24 mouse cellular contexts compared by ENCODE assay signal in genomic region chr15:32676446-32676845, GRCm38 (mm10).
A peak's percentile ranks its signal among the peaks of the same experiment; 100 is the strongest.
DNase-seq lines count a peak whose midpoint lies in the region; ATAC-seq and TF ChIP-seq lines count a peak whose summit lies in the region.
"Had no signal": no experiment of that assay in that cellular context is flagged by ENCODE, and none has a peak within 500 bp of the region (broad histone marks: within the 10 kb centered on the region; RNA-seq: fewer than 3 reads in every experiment).

No protein-coding gene starts in this region.

- no peak overlapping the region for H3K9ac ChIP-seq in embryonic facial prominence, embryonic 14.5 days (ENCODE audit: low read depth, low read length)
- no peak overlapping the region for H3K9ac ChIP-seq in lung, embryonic 14.5 days
- H3K9ac ChIP-seq: embryonic facial prominence, embryonic 12.5 days; forebrain, embryonic 15.5 days; hindbrain, embryonic 13.5 days; limb, embryonic 12.5 days; midbrain, embryonic 13.5 days; stomach, embryonic 15.5 days had no signal

- no peak for TF ChIP-seq CTCF in lung, embryonic 14.5 days (IDR thresholded peaks at IDR 0.05; ENCODE audit: low read depth)

- H3K27me3 ChIP-seq in embryonic facial prominence, embryonic 14.5 days (replicated peaks; ENCODE audit: control insufficient read depth, insufficient read depth, low read length), result no peaks in the 10 kb centered on the region
- no peaks in the 10 kb centered on the region for H3K27me3 ChIP-seq in embryonic facial prominence, embryonic 10.5 days (replicated peaks; ENCODE audit: low read depth, poor library complexity, severe bottlenecking)
- H3K27me3 ChIP-seq in heart, embryonic 10.5 days (ENCODE audit: insufficient read depth, poor library complexity, severe bottlenecking), result no peaks in the 10 kb centered on the region
- no peaks in the 10 kb centered on the region for H3K27me3 ChIP-seq in lung, embryonic 14.5 days (ENCODE audit: insufficient read depth, low read length)
- H3K27me3 ChIP-seq: embryonic facial prominence, embryonic 12.5 days; forebrain, embryonic 15.5 days; hindbrain, embryonic 13.5 days; limb, embryonic 12.5 days; megakaryocyte, embryonic 14.5 days; midbrain, embryonic 13.5 days; stomach, embryonic 15.5 days had no signal

- no peak overlapping the region for H3K27ac ChIP-seq in embryonic facial prominence, embryonic 14.5 days (replicated peaks; ENCODE audit: low read depth, low read length)
- no peak overlapping the region for H3K27ac ChIP-seq in embryonic facial prominence, embryonic 10.5 days (replicated peaks)
- no peak overlapping the region for H3K27ac ChIP-seq in heart, embryonic 10.5 days
- no peak overlapping the region for H3K27ac ChIP-seq in lung, embryonic 14.5 days (ENCODE audit: low read depth)
- H3K27ac ChIP-seq: embryonic facial prominence, embryonic 12.5 days; forebrain, embryonic 10.5 days; forebrain, embryonic 15.5 days; hindbrain, embryonic 13.5 days; limb, embryonic 12.5 days; midbrain, embryonic 13.5 days; stomach, embryonic 15.5 days had no signal

- no peak overlapping the region for H3K4me2 ChIP-seq in embryonic facial prominence, embryonic 14.5 days (ENCODE audit: low read depth, low read length)
- no peak overlapping the region for H3K4me2 ChIP-seq in lung, embryonic 14.5 days
- H3K4me2 ChIP-seq: embryonic facial prominence, embryonic 12.5 days; forebrain, embryonic 15.5 days; hindbrain, embryonic 13.5 days; limb, embryonic 12.5 days; liver, embryonic 11.5 days; midbrain, embryonic 13.5 days; stomach, embryonic 15.5 days had no signal

- 61% methylated on average over 1 of the region's 1 CpGs for WGBS in embryonic facial prominence, embryonic 14.5 days
- WGBS in embryonic facial prominence, embryonic 10.5 days, result 86% methylated on average over 1 of the region's 1 CpGs
- 50% methylated on average over 1 of the region's 1 CpGs for WGBS in heart, embryonic 10.5 days
- 70% methylated on average over 1 of the region's 1 CpGs for WGBS in lung, embryonic 14.5 days

- no peak overlapping the region for H3K4me3 ChIP-seq in embryonic facial prominence, embryonic 14.5 days (ENCODE audit: low read depth, low read length)
- no peak overlapping the region for H3K4me3 ChIP-seq in embryonic facial prominence, embryonic 10.5 days
- no peak overlapping the region for H3K4me3 ChIP-seq in heart, embryonic 10.5 days
- H3K4me3 ChIP-seq in lung, embryonic 14.5 days (ENCODE audit: low read depth, low read length), result no peak overlapping the region
- H3K4me3 ChIP-seq: embryonic facial prominence, embryonic 12.5 days; forebrain, embryonic 10.5 days; forebrain, embryonic 15.5 days; hindbrain, embryonic 13.5 days; limb, embryonic 12.5 days; megakaryocyte, embryonic 14.5 days; midbrain, embryonic 13.5 days; stomach, embryonic 15.5 days had no signal

- no peaks in the 10 kb centered on the region for H3K9me3 ChIP-seq in embryonic facial prominence, embryonic 14.5 days (ENCODE audit: control insufficient read depth, low read length)
- H3K9me3 ChIP-seq in embryonic facial prominence, embryonic 10.5 days, result no peaks in the 10 kb centered on the region
- H3K9me3 ChIP-seq in heart, embryonic 10.5 days, result no peaks in the 10 kb centered on the region
- no peaks in the 10 kb centered on the region for H3K9me3 ChIP-seq in lung, embryonic 14.5 days (ENCODE audit: low read depth, low read length)
- H3K9me3 ChIP-seq: embryonic facial prominence, embryonic 12.5 days; forebrain, embryonic 10.5 days; forebrain, embryonic 15.5 days; G1E; hindbrain, embryonic 13.5 days; limb, embryonic 12.5 days; midbrain, embryonic 13.5 days; stomach, embryonic 15.5 days had no signal

- peaks cover 3% of the 10 kb centered on the region; the same call in 1 of the 2 replicates for H3K36me3 ChIP-seq in embryonic facial prominence, embryonic 14.5 days (ENCODE audit: control insufficient read depth, insufficient read depth, low read length)
- H3K36me3 ChIP-seq in embryonic facial prominence, embryonic 10.5 days (replicated peaks), result peaks cover 10% of the 10 kb centered on the region; the same call in 1 of the 2 replicates
- H3K36me3 ChIP-seq in heart, embryonic 10.5 days, result no peaks in the 10 kb centered on the region
- H3K36me3 ChIP-seq in lung, embryonic 14.5 days (ENCODE audit: insufficient read depth), result no peaks in the 10 kb centered on the region
- H3K36me3 ChIP-seq: forebrain, embryonic 10.5 days; forebrain, embryonic 15.5 days; G1E; hindbrain, embryonic 13.5 days; midbrain, embryonic 13.5 days; stomach, embryonic 15.5 days had no signal

- intact Hi-C loops in left cerebral cortex, postnatal 14 days (cut with DNase I), result no loop called here

- ATAC-seq in embryonic facial prominence, embryonic 14.5 days (ENCODE audit: low read depth), result no peak
- ATAC-seq in lung, embryonic 14.5 days (ENCODE audit: insufficient read depth), result no peak
- ATAC-seq: forebrain, embryonic 15.5 days; intestine, embryonic 16.5 days; midbrain, embryonic 13.5 days had no signal

- no peaks in the 10 kb centered on the region for H3K4me1 ChIP-seq in embryonic facial prominence, embryonic 14.5 days (ENCODE audit: control insufficient read depth, insufficient read depth, low read length)
- H3K4me1 ChIP-seq in embryonic facial prominence, embryonic 10.5 days, result no peaks in the 10 kb centered on the region
- 0 out of 2 replicates have a peak, but pooled peaks cover 3% of the 10 kb centered on the region for H3K4me1 ChIP-seq in heart, embryonic 10.5 days
- H3K4me1 ChIP-seq in lung, embryonic 14.5 days (ENCODE audit: insufficient read depth), result no peaks in the 10 kb centered on the region
- H3K4me1 ChIP-seq: embryonic facial prominence, embryonic 12.5 days; forebrain, embryonic 15.5 days; hindbrain, embryonic 13.5 days; megakaryocyte, embryonic 14.5 days; midbrain, embryonic 13.5 days; stomach, embryonic 15.5 days had no signal

- peak; percentile 44 for DNase-seq in embryonic facial prominence, embryonic 14.5 days (ENCODE audit: low spot score)
- DNase-seq in embryonic facial prominence, embryonic 10.5 days (ENCODE audit: low spot score), result no peak
- peak; percentile 27 to 36 for DNase-seq in heart, adult 9 months (ENCODE audit: low spot score in 2 of 2)
- no peak for DNase-seq in heart, embryonic 10.5 days (ENCODE audit: low spot score)
- peak; percentile 15 for DNase-seq in lung, embryonic 14.5 days
- DNase-seq in lung, postnatal 10 days, result no peak
- DNase-seq in left cerebral cortex, postnatal 14 days (ENCODE audit: low spot score in 2 of 2), result no peak
- no peak for DNase-seq in layer of hippocampus, postnatal 36 days
- DNase-seq: adrenal gland, postnatal 10 days; cerebellum, adult 11 months; cerebellum, postnatal 36 days; kidney, adult 8-10 months; lung, postnatal 4 days had no signal

Comparison
In these comparisons a context has a peak if more than half of its experiments do, and no peak if none do; other contexts are left out.
1. DNase-seq: peak in embryonic facial prominence, embryonic 14.5 days (single experiment), heart, adult 9 months (2 of 2) and lung, embryonic 14.5 days (single experiment); none in embryonic facial prominence, embryonic 10.5 days (single experiment), heart, embryonic 10.5 days (single experiment), lung, postnatal 10 days (single experiment), left cerebral cortex, postnatal 14 days (0 of 2) and layer of hippocampus, postnatal 36 days (0 of 2).